Mouse (Mus musculus): ENCODE measurements around the gene Taf9b. TPM values are rescaled to one million over a fixed set of nuclear protein-coding genes. Genes with fewer than 3 reads are reported as not detected.

The Taf9b gene
- polyA plus RNA-seq, 1 experiment, result 24.9 TPM

Other genes with a start within 250 kb of the Taf9b start
- 8.1 and 8.5 TPM in 2 replicates for gene Magt1, start 209.3 kb downstream of the Taf9b start, polyA plus RNA-seq (2012; rRNA removed)
- gene Cox7b, start 205.5 kb downstream of the Taf9b start, polyA plus RNA-seq (2012; rRNA removed), result 373 and 403 TPM in 2 replicates
- 2.3 and 2.6 TPM in 2 replicates for gene Atp7a, start 193.9 kb downstream of the Taf9b start, polyA plus RNA-seq (2012; rRNA removed)
- gene Tlr13, start 78.0 kb downstream of the Taf9b start, polyA plus RNA-seq (2012; rRNA removed), result 0.78 and 1.3 TPM in 2 replicates
- gene Pgk1, start 34.1 kb downstream of the Taf9b start, polyA plus RNA-seq (2012; rRNA removed), result 437 and 488 TPM in 2 replicates
- gene Fnd3c2, start 34.2 kb upstream of the Taf9b start, polyA plus RNA-seq (2012; rRNA removed), result 0.04 and 0.21 TPM in 2 replicates